Comparison of ENCODE assay signal across 8 mouse cellular contexts in genomic region chr15:9072630-9073029, GRCm38 (mm10). TPM values are rescaled to one million over a fixed set of nuclear protein-coding genes. Genes with fewer than 3 reads are reported as not detected.
A peak's percentile ranks its signal among the peaks of the same experiment; 100 is the strongest.
DNase-seq lines count a peak whose midpoint lies in the region; ATAC-seq and TF ChIP-seq lines count a peak whose summit lies in the region.

No protein-coding gene starts in this region.

- DNase-seq in embryo, embryonic 10.5 days (ENCODE audit: low spot score): peak; percentile 40
- no peak for DNase-seq in embryo, embryonic 9.5 days (ENCODE audit: extremely low spot score)
- peak; percentile 41 for DNase-seq in Muller cell, postnatal 12 days (ENCODE audit: inconsistent ontology term)
- no peak for DNase-seq in layer of hippocampus, adult 11-12 months (ENCODE audit: low spot score)
- no peak for DNase-seq in right cerebral cortex, postnatal 14 days

- peak overlapping the region; percentile 97 for H3K27ac ChIP-seq in heart, embryonic 13.5 days (replicated peaks)
- peak overlapping the region; percentile 100 for H3K27ac ChIP-seq in liver, embryonic 12.5 days
- peak overlapping the region; percentile 51; the same call in 1 of the 2 replicates for H3K27ac ChIP-seq in small intestine, adult 2 months (ENCODE audit: insufficient read depth, low read depth, low read length)

- peak overlapping the region; percentile 80 for H3K4me2 ChIP-seq in heart, embryonic 13.5 days
- peak overlapping the region; percentile 82 for H3K4me2 ChIP-seq in liver, embryonic 12.5 days

- ATAC-seq in heart, embryonic 13.5 days (ENCODE audit: extremely low read depth, insufficient number of reproducible peaks, low FRiP score, low TSS enrichment): no peak
- ATAC-seq in liver, embryonic 12.5 days: no peak

- no peak for TF ChIP-seq POLR2A in small intestine, adult 2 months (IDR thresholded peaks at IDR 0.05; ENCODE audit: low read depth, low read length)

- peak overlapping the region; percentile 98 for H3K9ac ChIP-seq in heart, embryonic 13.5 days
- peak overlapping the region; percentile 100 for H3K9ac ChIP-seq in liver, embryonic 12.5 days

- 5% methylated on average over 5 of the region's 5 CpGs for WGBS in heart, embryonic 13.5 days
- 5% methylated on average over 5 of the region's 5 CpGs for WGBS in liver, embryonic 12.5 days (ENCODE audit: insufficient replicate concordance)
- WGBS in small intestine, adult 2 months: under 1% methylated on average over 5 of the region's 5 CpGs

- peaks cover 53% of the 10 kb centered on the region for H3K4me1 ChIP-seq in heart, embryonic 13.5 days
- H3K4me1 ChIP-seq in liver, embryonic 12.5 days: peaks cover 57% of the 10 kb centered on the region
- H3K4me1 ChIP-seq in small intestine, adult 2 months (ENCODE audit: control insufficient read depth, insufficient read depth, insufficient read length, low read length): peaks cover 13% of the 10 kb centered on the region

- no peaks in the 10 kb centered on the region for H3K36me3 ChIP-seq in heart, embryonic 13.5 days
- H3K36me3 ChIP-seq in liver, embryonic 12.5 days: peaks cover 26% of the 10 kb centered on the region
- H3K36me3 ChIP-seq in small intestine, adult 2 months (ENCODE audit: control insufficient read depth, insufficient read depth, low read length): no peaks in the 10 kb centered on the region

- H3K9me3 ChIP-seq in heart, embryonic 13.5 days: no peaks in the 10 kb centered on the region
- H3K9me3 ChIP-seq in liver, embryonic 12.5 days (replicated peaks): no peaks in the 10 kb centered on the region

- H3K27me3 ChIP-seq in heart, embryonic 13.5 days (replicated peaks): no peaks in the 10 kb centered on the region
- no peaks in the 10 kb centered on the region for H3K27me3 ChIP-seq in liver, embryonic 12.5 days (replicated peaks)
- H3K27me3 ChIP-seq in small intestine, adult 2 months (ENCODE audit: control insufficient read depth, insufficient read depth, low read length): no peaks in the 10 kb centered on the region

- TF ChIP-seq CTCF in small intestine, adult 2 months (IDR thresholded peaks at IDR 0.05; ENCODE audit: extremely low read depth, insufficient read length, insufficient replicate concordance, low read depth, low read length): no peak

- H3K4me3 ChIP-seq in heart, embryonic 13.5 days: peak overlapping the region; percentile 99
- H3K4me3 ChIP-seq in liver, embryonic 12.5 days: peak overlapping the region; percentile 99
- H3K4me3 ChIP-seq in small intestine, adult 2 months (ENCODE audit: low read depth, low read length): peak overlapping the region; percentile 35; the same call in 1 of the 2 replicates

RNA-seq across cellular contexts. Expression of gene Nadk2, which starts 1.6 kb away (rescaled TPM):
- 45.2 and 48.8 TPM in 2 replicates for polyA plus RNA-seq in heart, embryonic 13.5 days (2015; fragmentation: Nextera tagmentation; extraction: Ambion mirVana)
- 139 and 143 TPM in 2 replicates for polyA plus RNA-seq in liver, embryonic 12.5 days (2016; fragmentation: Nextera tagmentation; extraction: Ambion mirVana)
- 12.2 and 13.6 TPM in 2 replicates for polyA plus RNA-seq in small intestine, adult 2 months (2012; rRNA removed)

Comparison
In these comparisons a context has a peak if more than half of its experiments do, and no peak if none do; other contexts are left out.
1. DNase-seq: peak in embryo, embryonic 10.5 days (single experiment) and Muller cell, postnatal 12 days (single experiment); none in embryo, embryonic 9.5 days (single experiment), layer of hippocampus, adult 11-12 months (single experiment) and right cerebral cortex, postnatal 14 days (single experiment).
2. H3K4me3 ChIP-seq: peak in every context shown above with its lines; median percentile 99 in heart, embryonic 13.5 days; 99 in liver, embryonic 12.5 days; 35 in small intestine, adult 2 months.
3. Peak in every context shown above with its lines, with median percentiles within 50 percentile points of each other: H3K27ac ChIP-seq.